Mouse (Mus musculus) brown adipose tissue, adult 24 weeks (tissue): ENCODE measurements around the gene Bri3. TPM values are rescaled to one million over a fixed set of nuclear protein-coding genes. Genes with fewer than 3 reads are reported as not detected.

Experiments used
- H3K27ac ChIP-seq: fragments of 200-500 bp; replicated peaks from 2 replicates; pipeline ENCODE4 v1.5.1; 2012; ENCODE audit warnings: low read depth, mild to moderate bottlenecking, low read length
- H3K4me1 ChIP-seq: fragments of 200-500 bp; 2 replicates; pipeline ENCODE4 v1.6.1; 2012; ENCODE audit warnings: low read length, mixed read lengths; ENCODE audit not compliant: control insufficient read depth, insufficient read depth, insufficient read length
- H3K4me3 ChIP-seq: fragments of 200-500 bp; 2 replicates; pipeline ENCODE4 v1.5.1; 2012; ENCODE audit warnings: low read depth, mild to moderate bottlenecking, low read length, moderate library complexity; ENCODE audit not compliant: insufficient read depth
- polyA plus RNA-seq: library from polyadenylated mRNA; stranded (reverse); fragments of >200 nt; gene quantifications from 2 replicates; pipeline ENCODE4 v1.2.4, GENCODE M21; 2012; ENCODE audit not compliant: missing spikeins, insufficient read depth, insufficient read length

The Bri3 gene
- polyA plus RNA-seq, 1 experiment: 282 TPM

DNA sequence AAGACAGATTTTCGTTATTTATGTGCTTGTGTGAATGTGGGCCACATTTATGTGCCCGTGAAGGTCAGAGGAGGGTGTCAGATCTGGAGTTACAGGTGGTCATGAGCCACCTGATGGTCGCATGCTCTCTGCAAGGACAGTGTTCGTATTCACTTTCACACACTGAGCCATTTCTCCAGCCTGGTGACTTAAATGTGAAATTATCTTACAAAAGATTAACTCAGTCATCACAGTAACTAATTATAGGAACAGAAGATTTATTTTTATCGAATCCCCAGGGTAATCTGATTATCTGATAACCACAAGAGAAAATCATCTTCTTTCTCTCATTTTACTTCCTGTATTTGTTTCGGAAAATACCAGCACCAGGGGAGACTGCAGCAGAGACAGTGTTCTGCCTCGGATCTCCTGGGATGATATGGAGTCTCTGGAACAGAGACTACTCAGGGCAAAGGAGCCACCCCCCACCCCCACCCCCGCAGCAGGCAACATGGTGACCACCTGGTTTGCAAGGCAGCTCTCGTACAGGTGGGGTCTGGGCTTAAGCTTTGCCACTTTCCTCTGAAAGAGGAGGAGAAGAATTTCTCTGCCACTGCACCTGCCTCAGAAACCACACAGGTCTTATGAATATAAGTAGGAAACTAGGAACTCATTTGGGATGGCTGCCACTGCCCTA is 42.5 kb downstream of the Bri3 start:
- peaks cover 3% of the 10 kb centered on the region for H3K4me1 ChIP-seq
- H3K4me3 ChIP-seq: no peak overlapping the region
- H3K27ac ChIP-seq: no peak overlapping the region

DNA sequence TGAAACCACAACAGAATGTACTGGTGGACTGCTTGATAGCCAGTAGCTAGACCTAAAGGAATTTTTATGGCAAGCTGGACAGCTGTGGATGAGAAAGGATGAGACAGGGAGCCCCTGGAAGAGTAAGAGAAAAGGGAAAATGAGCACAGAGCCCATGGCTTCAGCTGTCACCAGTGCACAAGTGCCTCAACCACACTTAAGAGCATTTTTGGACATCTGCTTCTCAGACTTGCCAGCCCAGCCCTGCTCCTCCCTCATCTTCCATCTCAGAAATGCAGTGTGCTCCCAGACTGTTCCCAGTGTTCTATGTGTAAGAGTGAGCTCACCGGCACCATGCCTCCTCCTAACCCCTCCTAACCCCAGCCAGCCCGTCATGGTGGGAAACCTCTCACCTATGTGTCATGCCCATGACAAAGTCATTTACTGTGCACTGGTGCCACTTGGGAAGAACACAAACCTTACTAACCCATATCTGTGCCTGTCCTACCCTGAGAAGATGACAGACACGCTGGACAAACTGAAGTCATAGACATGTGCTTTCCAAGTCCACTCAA is 43.1 kb downstream of the Bri3 start:
- Histone ChIP-seq H3K4me3 (no peak overlapping the region), H3K4me1 (peaks cover 3% of the 10 kb centered on the region), H3K27ac (no peak overlapping the region)

DNA sequence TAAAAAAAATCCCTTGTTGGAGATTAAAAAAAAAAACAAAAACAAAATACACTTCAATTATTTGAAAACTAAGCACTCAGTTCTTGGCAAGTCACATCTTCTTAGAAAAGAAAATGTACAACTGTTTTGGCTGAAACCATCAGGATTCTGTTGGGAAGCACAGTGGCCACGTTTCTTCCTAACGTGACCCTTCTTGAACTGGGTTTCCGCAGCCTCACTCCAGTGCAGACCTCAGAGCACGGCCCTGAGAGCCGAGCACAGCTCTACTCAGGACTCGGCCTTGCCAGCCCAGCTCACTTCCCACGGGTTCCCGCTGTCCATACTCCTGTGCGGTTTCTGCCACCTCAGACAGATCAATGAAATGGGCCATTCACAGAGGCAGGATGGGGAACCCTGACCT is 44.2 kb downstream of the Bri3 start:
- no peak overlapping the region for H3K4me3 ChIP-seq
- no peak overlapping the region for H3K27ac ChIP-seq
- peaks cover 2% of the 10 kb centered on the region; the same call in 1 of the 2 replicates for H3K4me1 ChIP-seq

DNA sequence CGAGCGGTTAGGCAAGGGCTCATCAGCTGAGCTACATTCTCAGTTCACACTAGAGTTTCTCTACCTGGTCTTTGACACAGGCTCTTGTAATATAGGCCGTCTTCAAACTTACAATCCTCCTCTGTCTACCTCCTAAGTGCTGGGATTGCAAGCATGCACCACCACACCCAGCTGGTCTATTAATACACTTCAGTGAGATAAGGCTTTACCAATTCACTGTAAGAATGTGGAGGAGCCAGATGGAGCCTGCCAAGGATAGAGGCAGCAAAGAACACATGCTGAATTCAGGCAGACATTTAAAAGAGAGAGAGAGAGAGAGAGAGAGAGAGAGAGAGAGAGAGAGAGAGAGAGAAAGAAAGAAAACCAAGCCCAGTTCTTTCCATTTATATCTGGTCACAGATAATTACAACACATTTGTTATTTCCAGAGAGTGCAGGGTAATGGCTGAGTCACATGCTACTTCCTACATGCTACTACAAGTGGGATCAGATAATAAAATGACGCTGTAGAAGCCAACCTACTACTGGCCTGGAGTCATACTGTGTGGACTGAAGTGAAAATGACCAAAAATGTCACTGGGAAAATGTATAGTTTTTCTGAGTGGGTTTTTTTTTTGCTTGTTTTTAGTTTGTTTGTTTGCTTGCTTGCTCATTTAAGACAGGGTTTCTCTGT is 45.7 kb downstream of the Bri3 start:
- Histone ChIP-seq H3K4me1 (peaks cover 2% of the 10 kb centered on the region; the same call in 1 of the 2 replicates), H3K4me3 (no peak overlapping the region), H3K27ac (no peak overlapping the region)

DNA sequence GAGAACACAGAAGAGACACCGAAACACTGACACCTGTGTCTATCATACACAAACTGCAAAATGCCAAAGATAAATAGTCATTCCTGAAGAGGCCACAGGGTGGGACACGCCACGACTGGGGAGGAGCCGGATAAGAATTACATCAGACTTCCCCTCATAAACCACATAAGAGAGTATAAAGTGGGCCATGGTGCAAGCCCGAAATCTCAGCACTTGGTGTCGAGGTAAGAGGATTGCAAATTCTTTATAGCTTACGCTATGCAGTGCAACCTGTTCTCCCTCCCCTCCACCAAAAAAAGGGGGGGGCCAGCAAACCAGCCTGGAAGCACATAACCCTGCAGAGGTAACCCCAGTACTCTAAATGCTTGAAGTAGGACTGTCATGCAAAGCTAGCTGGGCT is 50.7 kb downstream of the Bri3 start:
- no peak overlapping the region for H3K27ac ChIP-seq
- H3K4me1 ChIP-seq: no peaks in the 10 kb centered on the region
- no peak overlapping the region for H3K4me3 ChIP-seq

DNA sequence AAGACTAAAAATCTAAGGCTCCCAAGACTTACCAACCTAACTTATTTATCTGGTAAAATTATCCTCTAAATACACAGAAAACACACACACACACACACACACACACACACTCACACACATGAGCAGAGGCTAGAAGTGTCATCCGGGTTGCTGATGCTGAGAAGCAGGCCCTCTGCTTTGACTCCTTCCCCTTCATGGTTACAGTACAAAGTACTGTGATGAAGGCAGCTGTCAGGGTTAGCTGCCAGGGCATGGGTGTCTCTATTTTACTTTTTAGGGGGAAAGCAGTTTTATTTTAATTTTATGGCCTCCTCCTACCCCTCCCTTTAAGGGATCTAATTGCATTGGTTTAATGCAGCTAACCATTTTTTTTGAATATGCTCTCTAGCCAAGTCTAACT is 51.1 kb downstream of the Bri3 start:
- H3K4me3 ChIP-seq: no peak overlapping the region
- H3K27ac ChIP-seq: no peak overlapping the region
- H3K4me1 ChIP-seq: no peaks in the 10 kb centered on the region

DNA sequence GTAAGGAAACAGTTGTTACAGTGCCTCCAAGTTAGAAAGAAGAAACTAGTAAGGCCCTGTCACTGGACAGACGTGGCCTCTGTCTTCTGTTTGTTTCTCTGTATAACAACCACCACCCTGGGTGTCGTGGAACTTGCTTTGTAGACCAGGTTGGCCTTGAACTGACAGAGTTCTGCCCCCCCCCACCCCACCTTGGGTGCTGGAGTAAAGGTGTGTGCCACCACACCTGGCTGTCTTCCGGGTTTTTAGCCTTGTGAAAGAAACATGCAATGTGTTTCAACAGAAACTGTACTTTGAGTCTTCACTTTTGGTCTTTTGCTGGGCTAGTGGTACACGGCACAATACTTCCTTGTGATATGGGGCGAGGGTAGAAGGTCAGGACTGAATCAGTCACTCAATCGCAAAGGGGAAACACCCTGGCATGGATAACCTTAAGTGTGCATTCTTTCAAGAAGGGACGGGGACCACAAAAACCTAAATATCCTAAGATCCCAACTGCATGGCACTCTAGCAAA is 51.9 kb downstream of the Bri3 start:
- no peaks in the 10 kb centered on the region for H3K4me1 ChIP-seq
- H3K4me3 ChIP-seq: no peak overlapping the region
- H3K27ac ChIP-seq: no peak overlapping the region

DNA sequence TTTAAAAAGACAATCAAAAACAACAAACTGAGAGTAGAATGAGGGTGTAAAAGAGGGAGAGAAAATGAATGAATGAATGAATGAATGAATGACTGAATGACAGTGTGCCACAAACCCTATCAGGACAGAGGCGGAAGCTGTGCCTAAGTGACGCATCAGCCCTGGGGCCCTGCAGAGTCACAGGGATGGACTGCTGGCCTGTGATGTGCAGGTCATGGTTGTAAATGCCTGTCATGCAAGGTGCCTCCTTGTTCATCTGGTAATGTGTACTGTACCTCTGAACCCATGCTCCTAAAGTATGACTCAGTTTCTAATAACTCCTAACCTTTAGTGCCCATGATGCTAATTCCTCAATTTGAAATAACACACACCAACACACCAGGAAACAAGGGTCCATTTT is 58.8 kb downstream of the Bri3 start:
- Histone ChIP-seq H3K27ac (no peak overlapping the region), H3K4me1 (no peaks in the 10 kb centered on the region)

DNA sequence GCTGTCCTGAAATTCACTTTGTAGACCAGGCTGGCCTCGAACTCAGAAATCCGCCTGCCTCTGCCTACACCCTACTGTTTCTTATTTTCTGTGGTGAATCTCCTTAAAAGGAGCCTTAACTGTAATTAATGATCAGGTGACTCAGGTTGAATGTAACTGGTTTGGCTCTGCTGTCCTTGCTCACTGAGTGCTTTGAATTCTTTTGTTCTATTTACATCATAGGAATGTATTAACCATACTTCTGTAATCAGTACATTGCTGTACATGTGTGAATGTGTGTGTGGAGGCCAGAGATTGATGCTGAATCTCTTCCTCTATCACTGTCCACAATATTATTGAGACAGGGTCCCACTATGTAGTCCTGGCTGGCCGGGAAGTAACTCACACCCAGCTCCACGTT is 64.7 kb downstream of the Bri3 start:
- Histone ChIP-seq H3K4me1 (peaks cover 4% of the 10 kb centered on the region; the same call in 1 of the 2 replicates), H3K4me3 (no peak overlapping the region), H3K27ac (no peak overlapping the region)

More for the DNA sequence above, 58.8 kb downstream of the Bri3 start:
- no peak overlapping the region for H3K4me3 ChIP-seq

DNA sequence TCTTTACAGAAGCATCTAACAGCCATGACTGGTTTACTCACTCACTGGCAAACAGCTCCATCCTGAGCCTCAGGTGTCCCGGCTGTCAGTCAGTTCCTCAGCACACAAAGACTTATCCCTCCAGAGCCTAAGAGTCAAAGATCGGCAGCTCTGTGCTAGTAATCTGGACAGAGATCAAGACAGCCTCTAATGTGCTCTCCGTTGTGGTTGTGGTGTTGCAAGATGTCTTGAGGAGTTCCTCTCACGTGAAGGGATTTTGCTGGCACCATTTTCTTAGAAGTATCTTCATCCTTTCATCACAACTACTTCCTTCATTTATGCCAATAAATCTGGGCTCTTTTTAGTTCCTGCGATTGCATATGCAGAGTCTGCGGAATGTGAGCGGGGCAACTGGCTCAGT is 67.9 kb downstream of the Bri3 start:
- H3K27ac ChIP-seq: no peak overlapping the region
- peaks cover 4% of the 10 kb centered on the region; the same call in 1 of the 2 replicates for H3K4me1 ChIP-seq
- no peak overlapping the region for H3K4me3 ChIP-seq

DNA sequence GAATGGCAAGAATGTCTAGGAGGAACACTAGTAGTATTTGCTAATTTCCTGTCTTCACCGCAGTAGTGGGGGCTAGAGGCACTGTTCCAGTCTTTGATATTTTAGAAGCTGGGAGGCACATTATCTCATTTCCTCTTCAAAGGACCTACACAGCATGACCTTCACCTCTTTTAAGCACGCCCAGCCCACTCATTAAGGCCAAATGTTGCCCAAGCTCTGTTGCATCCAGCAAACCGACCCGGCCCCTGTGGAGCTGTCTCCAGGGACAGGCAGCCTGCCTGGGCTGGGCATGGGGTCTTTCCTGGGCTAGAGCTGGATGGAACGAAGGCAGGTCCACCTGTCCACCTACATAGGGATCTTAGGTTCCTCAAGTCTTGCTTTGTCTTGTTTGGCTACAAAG is 69.1 kb downstream of the Bri3 start:
- no peak overlapping the region for H3K27ac ChIP-seq
- no peak overlapping the region for H3K4me3 ChIP-seq
- peaks cover 4% of the 10 kb centered on the region; the same call in 1 of the 2 replicates for H3K4me1 ChIP-seq

DNA sequence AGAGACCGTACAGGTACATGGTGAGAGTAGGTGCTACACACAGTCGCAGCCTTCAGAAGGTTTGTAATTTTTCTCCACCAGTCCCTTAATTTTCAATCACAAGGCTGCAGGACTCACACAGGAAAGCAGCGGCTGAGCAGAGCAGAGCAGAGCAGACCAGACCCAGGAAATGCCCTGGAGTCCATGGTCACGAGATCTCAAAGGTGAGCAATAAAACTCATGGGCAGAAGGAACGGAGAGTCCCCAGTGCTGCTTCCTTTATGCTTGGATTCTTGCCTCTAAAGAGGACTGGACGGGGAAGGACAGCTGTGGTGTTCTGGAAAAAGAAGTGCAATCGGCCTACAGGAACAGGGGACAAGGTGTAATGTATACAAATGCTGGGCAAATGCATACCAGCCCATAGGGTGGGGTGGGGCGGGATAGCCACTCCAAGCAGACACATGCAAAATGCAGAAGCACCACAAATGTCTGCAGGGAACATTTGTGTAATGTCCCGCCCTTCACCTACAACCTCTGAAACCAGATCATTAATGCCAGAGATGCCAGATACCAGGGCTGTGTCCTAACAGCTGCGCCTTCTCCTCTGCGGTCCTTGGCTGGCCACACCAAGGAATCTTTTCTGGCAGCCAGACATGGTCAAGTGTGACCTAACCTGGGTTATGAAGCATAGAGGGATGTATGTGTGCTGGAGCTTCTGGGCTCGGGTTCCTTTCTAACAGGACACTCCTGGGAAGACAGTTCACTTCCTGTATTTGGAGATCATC is 70.7 kb downstream of the Bri3 start:
- no peak overlapping the region for H3K27ac ChIP-seq
- H3K4me3 ChIP-seq: no peak overlapping the region
- peaks cover 4% of the 10 kb centered on the region; the same call in 1 of the 2 replicates for H3K4me1 ChIP-seq

DNA sequence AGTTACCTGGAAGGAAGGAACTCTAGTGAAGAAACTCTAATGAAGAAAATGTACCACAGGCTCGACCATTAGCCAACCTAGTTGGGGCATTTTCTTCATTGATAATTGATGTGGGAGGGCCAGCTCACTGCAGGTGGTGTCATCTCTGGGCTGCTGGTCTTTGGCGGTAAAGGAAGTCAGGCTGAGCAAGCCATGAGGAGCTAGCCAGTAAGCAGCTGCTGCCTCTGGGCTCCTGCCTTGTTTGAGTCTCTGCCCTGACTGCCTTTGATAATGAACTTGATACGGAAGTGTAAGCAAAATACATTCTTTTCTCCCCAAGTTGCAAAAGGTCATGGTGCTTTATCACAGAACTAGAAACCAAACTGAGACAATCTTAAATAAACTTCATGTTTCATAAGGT is 72.2 kb downstream of the Bri3 start:
- Histone ChIP-seq H3K27ac (no peak overlapping the region), H3K4me1 (peaks cover 4% of the 10 kb centered on the region; the same call in 1 of the 2 replicates), H3K4me3 (no peak overlapping the region)

DNA sequence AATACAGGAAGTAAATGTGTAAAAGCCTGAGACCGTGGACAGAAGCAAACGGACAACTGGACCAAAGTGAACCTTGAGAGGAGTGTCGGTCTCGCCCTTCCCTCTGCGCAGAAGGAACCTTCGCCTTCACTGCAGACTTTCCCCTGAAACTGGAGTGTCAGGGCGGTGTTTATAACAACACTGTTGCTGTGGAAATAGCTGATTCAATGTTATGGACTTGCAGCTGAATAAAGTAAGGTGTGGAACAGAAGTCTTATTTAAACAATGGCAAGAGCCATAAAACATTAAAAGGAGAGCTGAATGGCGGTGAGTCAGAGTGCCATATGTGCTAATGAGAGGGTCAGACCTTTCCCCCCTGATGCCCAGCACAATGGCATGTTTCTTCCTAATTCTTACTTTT is 73.2 kb downstream of the Bri3 start:
- Histone ChIP-seq H3K4me3 (no peak overlapping the region), H3K4me1 (peaks cover 4% of the 10 kb centered on the region; the same call in 1 of the 2 replicates), H3K27ac (no peak overlapping the region)

DNA sequence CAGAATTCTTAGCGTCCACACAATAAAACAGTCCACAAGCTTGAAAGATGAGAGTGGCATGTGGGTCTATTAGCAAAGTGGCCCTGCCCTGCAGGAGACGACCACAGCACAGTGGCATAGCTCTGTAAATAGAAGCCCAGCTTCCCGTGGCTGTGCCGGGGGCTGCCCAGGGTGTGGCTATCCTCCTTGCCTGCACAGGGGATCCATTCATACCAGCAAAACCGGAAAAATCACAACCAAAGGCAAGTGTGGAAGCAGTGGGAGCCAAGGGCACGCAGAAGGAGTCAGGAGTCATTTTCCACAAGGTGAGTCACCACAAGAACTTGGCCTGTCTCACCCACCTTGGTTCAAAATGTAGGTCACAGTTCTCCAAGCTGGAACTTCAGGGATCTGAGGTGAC is 74.0 kb downstream of the Bri3 start:
- no peak overlapping the region for H3K27ac ChIP-seq
- no peak overlapping the region for H3K4me3 ChIP-seq
- H3K4me1 ChIP-seq: peaks cover 3% of the 10 kb centered on the region; the same call in 1 of the 2 replicates
